Mouse (Mus musculus) midbrain, embryonic 14.5 days (tissue): ENCODE measurements around the gene Cnot9. TPM values are rescaled to one million over a fixed set of nuclear protein-coding genes. Genes with fewer than 3 reads are reported as not detected.

Source experiments
- ATAC-seq: fragments of 200-750 bp; cut with Nextera tagmentation; 2 replicates; pipeline ENCODE4 v1.8.0; 2017; ENCODE audit warnings: moderate number of reproducible peaks, moderate library complexity; ENCODE audit not compliant: low FRiP score, low TSS enrichment
- DNase-seq: peaks from one replicate; pipeline ENCODE4 v3.0.0-alpha.2; 2015
- H3K27ac ChIP-seq: fragments of 300-500 bp; sonication (generic); replicated peaks from 2 replicates; pipeline ENCODE4 v1.5.1; 2014; ENCODE audit warnings: mild to moderate bottlenecking, low read depth, low read length, moderate library complexity
- H3K27me3 ChIP-seq: fragments of 300-500 bp; sonication (generic); 2 replicates; pipeline ENCODE4 v1.6.1; 2014; ENCODE audit warnings: low read length, control low read depth, mixed read lengths; ENCODE audit not compliant: control insufficient read depth, insufficient read depth
- H3K36me3 ChIP-seq: fragments of 300-500 bp; sonication (generic); 2 replicates; pipeline ENCODE4 v1.6.1; 2014; ENCODE audit warnings: low read length, control low read depth; ENCODE audit not compliant: control insufficient read depth, insufficient read depth
- H3K4me1 ChIP-seq: fragments of 300-500 bp; sonication (generic); 2 replicates; pipeline ENCODE4 v1.6.1; 2014; ENCODE audit warnings: mild to moderate bottlenecking, antibody characterized with exemption, low read length, control low read depth; ENCODE audit not compliant: control insufficient read depth, insufficient read depth
- H3K4me2 ChIP-seq: fragments of 300-500 bp; sonication (generic); 2 replicates; pipeline ENCODE4 v1.6.1; 2014; ENCODE audit warnings: mild to moderate bottlenecking, low read length, moderate library complexity
- H3K4me3 ChIP-seq: fragments of 300-500 bp; sonication (generic); replicated peaks from 2 replicates; pipeline ENCODE4 v1.5.1; 2014; ENCODE audit warnings: low read depth, low read length
- H3K9ac ChIP-seq: fragments of 300-500 bp; sonication (generic); replicated peaks from 2 replicates; pipeline ENCODE4 v1.6.1; 2014; ENCODE audit warnings: mild to moderate bottlenecking, low read length, moderate library complexity
- H3K9me3 ChIP-seq: fragments of 300-500 bp; sonication (generic); 2 replicates; pipeline ENCODE4 v1.6.1; 2016; ENCODE audit warnings: low read length, control low read depth, mixed read lengths; ENCODE audit not compliant: control insufficient read depth
- WGBS: fragments of 180-500 bp; shearing (Covaris S2); extraction: QIAGEN DNeasy Blood & Tissue Kit; methylation state at CpG from one replicate; pipeline ENCODE4 v1.1.7; 2014; 5-methylcytosine and 5-hydroxymethylcytosine counted together
- polyA plus RNA-seq: library from polyadenylated mRNA; unstranded; fragments of >200 nt; fragmentation: Nextera tagmentation; extraction: Ambion mirVana; gene quantifications from 2 replicates; pipeline ENCODE4 v1.2.1, GENCODE M21; 2014

The Cnot9 gene
- polyA plus RNA-seq, 1 experiment from 2014 or later, result 56.0 TPM

DNA sequence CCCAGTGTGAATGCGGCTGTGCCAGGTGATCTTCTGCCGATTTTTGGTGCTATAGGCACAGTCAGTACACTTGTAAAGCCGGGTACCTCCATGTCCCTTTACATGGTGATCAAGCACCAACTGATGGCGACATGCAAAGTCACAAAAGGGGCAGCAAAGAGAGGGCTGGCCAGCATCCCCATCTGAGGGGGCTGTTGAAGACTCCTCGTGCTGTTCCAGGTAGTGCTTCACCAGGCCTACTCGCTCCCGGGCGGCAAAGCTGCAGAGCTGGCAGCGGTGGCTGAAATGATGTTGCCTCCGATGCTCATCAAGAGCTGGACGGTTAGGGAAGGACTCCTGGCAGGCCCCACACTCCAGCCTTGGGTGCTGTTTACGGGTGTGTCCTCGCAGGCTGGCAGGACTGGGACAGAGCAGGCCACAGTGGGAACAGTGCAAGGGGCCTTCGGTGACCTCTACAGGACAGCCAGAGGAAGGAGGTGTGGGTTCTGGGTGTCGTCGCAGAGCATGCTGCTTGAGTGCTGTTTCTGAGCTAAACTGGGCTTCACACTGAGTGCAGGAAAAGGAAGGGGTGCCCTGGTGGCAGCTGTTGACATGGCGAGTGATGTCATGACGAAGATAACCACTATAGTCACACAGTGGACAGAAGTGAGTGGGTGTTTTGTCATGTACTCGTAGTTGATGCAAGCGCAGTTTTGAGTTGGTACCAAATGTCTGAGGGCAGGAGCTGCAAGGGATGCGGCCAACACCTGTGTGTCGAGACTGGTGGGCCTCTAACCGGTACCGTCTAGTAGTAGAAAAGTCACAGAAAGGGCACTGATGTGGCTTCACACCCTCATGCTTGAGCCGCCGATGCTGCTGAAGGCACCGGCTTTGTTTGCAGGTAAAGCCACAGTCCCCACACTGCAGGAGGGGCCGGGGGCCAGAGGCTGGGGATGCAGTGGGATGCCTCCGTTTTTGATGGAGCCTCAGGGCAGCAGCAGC lies 64.2 kb downstream of the Cnot9 start:
- H3K4me2 ChIP-seq, result no peak overlapping the region
- H3K27me3 ChIP-seq, result no peaks in the 10 kb centered on the region
- H3K36me3 ChIP-seq, result peaks cover 95% of the 10 kb centered on the region
- no peaks in the 10 kb centered on the region for H3K9me3 ChIP-seq
- H3K9ac ChIP-seq, result no peak overlapping the region
- WGBS, result 92% methylated on average over 29 of the region's 29 CpGs
- no peak overlapping the region for H3K4me3 ChIP-seq
- no peak overlapping the region for H3K27ac ChIP-seq
- H3K4me1 ChIP-seq, result no peaks in the 10 kb centered on the region
- DNase-seq (no peak), ATAC-seq (no peak)

Other genes with a start within 250 kb of the Cnot9 start
- 0.27 and 0.39 TPM in 2 replicates for gene Gpbar1, start 227.5 kb upstream of the Cnot9 start, polyA plus RNA-seq
- 184 and 205 TPM in 2 replicates for gene Aamp, start 221.3 kb upstream of the Cnot9 start, polyA plus RNA-seq
- 99.0 and 107 TPM in 2 replicates for gene Pnkd, start 221.1 kb upstream of the Cnot9 start, polyA plus RNA-seq
- 3.8 and 5.6 TPM in 2 replicates for gene Tmbim1, start 200.4 kb upstream of the Cnot9 start, polyA plus RNA-seq
- gene Catip, start 143.9 kb upstream of the Cnot9 start, polyA plus RNA-seq, result 0.30 and 0.57 TPM in 2 replicates
- 0.51 and 2.7 TPM in 2 replicates for gene Slc11a1, start 130.9 kb upstream of the Cnot9 start, polyA plus RNA-seq
- 8.6 and 17.1 TPM in 2 replicates for gene Ctdsp1, start 114.5 kb upstream of the Cnot9 start, polyA plus RNA-seq
- 0.09 and 0.30 TPM in 2 replicates for gene Vil1, start 96.7 kb upstream of the Cnot9 start, polyA plus RNA-seq
- gene Plcd4, start 36.8 kb downstream of the Cnot9 start, polyA plus RNA-seq, result 4.4 and 6.2 TPM in 2 replicates
- gene Usp37, start 38.2 kb downstream of the Cnot9 start, polyA plus RNA-seq, result 26.7 and 33.1 TPM in 2 replicates
- gene Zfp142, start 82.2 kb downstream of the Cnot9 start, polyA plus RNA-seq, result 8.9 and 9.7 TPM in 2 replicates
- gene Bcs1l, start 82.2 kb downstream of the Cnot9 start, polyA plus RNA-seq, result 20.8 and 22.5 TPM in 2 replicates
- gene Rnf25, start 95.3 kb downstream of the Cnot9 start, polyA plus RNA-seq, result 9.8 and 30.4 TPM in 2 replicates
- 15.8 and 19.7 TPM in 2 replicates for gene Stk36, start 95.4 kb downstream of the Cnot9 start, polyA plus RNA-seq
- gene Ttll4, start 155.7 kb downstream of the Cnot9 start, polyA plus RNA-seq, result 10.4 and 20.1 TPM in 2 replicates
- gene Cyp27a1, start 207.5 kb downstream of the Cnot9 start, polyA plus RNA-seq, result 0.53 and 2.1 TPM in 2 replicates
- not detected in 2 replicates for gene Prkag3, start 243.2 kb downstream of the Cnot9 start, polyA plus RNA-seq